Mouse (Mus musculus) right cerebral cortex, postnatal 14 days (tissue): Measurements from ENCODE around the gene Nr2f6.
"Not testable (repeated sequence)": the region's sequence is repeated elsewhere in the genome, so short reads cannot be mapped to it uniquely, and the experiment has no call there.

ENCODE experiments used
- DNase-seq: peaks from one replicate; pipeline ENCODE4 v3.0.0; 2022

Nr2f6 gene

DNA sequence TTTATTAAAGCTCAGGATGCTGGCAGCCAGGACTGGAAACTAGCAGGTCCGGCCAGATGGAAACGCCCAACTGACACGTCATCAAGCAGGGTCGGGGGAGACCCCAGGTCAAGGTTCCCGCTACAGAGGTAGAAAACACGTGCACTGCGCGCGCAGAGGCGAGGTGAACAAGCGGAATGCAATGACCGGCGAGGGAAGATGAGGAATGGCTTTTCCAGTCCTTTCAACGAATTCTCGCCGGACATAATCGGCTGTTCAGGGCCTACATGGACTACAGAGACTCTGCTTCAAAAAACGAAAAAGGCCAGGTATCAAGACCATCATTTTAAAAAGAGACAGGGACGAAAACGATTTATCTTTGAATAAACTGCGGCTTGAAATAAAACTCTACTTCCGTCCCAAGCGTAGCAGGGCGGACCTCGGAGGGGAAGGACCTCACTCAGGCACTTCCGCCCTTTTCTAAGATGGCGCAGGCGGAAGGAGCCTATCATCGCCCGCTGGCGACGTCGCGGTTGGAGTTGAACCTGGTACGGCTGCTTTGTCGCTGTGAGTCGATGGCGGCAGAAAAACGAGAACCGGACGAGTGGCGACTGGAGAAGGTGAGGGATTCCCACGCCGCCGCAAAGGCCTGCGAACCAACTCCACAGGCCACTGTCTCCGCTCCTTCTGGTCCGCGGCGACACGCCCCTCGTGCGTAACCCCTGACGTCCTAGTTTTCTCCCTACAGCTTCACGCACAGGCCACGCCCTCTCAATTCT is 14.8 kb downstream of the Nr2f6 start, which contains the start of gene Use1:
Use1 (plus strand) TSS at position 78 of the 758 bp plus-strand sequence.
- peak; percentile 84 for DNase-seq

GRCm38 (mm10) chr8:71358026-71358425 is 23.7 kb downstream of the Nr2f6 start:
- DNase-seq, result no peak

DNA sequence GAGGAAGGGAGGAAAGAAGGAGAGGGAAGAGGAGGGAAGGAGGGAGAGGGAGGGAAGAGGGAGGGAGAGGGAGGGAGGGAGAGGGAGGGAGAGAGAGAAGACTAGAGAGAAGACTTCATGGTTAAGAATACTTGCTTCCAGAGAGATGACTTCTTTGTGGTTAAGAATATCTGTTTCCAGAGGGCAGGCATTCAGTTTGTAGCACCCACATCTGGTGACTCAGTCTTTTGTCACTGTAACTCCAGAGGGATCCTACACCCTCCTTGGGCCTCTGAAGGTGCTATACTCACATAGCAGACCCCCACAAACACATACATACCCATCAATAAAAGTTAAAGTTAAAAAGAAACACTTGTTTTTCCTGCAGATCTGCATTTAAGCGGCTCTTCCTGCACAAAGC is 30.2 kb downstream of the Nr2f6 start:
- DNase-seq, result no peak

- DNase-seq, result no peak
Observed at GRCm38 (mm10) chr8:71351117-71351516, 30.6 kb downstream of the Nr2f6 start.

DNA sequence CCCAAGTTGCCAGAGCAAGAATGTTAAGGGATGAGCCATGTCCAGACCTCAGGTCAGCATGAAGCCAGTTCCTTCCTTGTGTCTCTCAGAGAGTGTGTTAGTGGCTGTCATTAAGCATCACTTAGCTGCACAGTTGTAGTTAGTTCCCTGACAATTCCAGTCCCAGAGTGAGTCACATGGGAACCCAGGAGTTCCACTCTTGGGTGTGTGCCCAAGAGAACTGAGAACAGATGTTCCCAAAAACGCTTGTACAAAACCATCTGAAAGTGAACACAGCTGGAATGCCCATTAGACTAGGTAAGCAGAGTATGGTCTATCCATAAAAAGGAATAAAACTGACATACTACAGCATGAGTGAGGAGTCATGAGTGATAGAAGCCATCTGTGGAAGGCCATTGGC is 35.2 kb downstream of the Nr2f6 start:
- no peak for DNase-seq

- no peak for DNase-seq
Observed at GRCm38 (mm10) chr8:71340625-71341024, 41.1 kb downstream of the Nr2f6 start.

- not testable (repeated sequence) for DNase-seq
Observed at GRCm38 (mm10) chr8:71337834-71338233, 43.9 kb downstream of the Nr2f6 start.

DNA sequence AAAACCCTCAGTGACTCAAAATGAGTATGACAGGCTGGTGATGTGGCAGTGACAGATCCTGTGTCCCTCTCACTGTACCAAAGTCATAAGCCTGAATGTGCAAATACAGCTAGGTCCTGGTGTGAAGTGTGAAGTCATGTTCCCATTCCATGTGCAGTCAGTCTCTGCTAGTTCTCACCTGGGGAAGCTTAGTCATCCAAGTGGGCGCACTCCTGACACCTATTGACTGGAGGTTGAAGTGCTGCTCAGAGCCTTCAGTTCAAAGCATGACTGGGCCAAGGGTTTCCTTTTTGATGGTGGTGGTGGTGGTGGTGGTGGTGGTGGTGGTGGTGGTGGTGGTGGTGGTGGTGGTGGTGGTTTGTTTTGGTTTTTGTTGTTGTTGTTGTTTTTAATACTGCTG is 56.9 kb downstream of the Nr2f6 start:
- no peak for DNase-seq
